Comparison of ENCODE assay signal across 13 mouse cellular contexts in genomic region chr7:28819571-28819970, GRCm38 (mm10). TPM values are rescaled to one million over a fixed set of nuclear protein-coding genes. Genes with fewer than 3 reads are reported as not detected.
A peak's percentile ranks its signal among the peaks of the same experiment; 100 is the strongest.
DNase-seq lines count a peak whose midpoint lies in the region; ATAC-seq and TF ChIP-seq lines count a peak whose summit lies in the region.
"Had no signal": no experiment of that assay in that cellular context is flagged by ENCODE, and none has a peak within 500 bp of the region (broad histone marks: within the 10 kb centered on the region; RNA-seq: fewer than 3 reads in every experiment).

No protein-coding gene starts in this region.

- no peaks in the 10 kb centered on the region for H3K9me3 ChIP-seq in heart, embryonic 15.5 days (replicated peaks)
- no peaks in the 10 kb centered on the region for H3K9me3 ChIP-seq in midbrain, embryonic 11.5 days (ENCODE audit: control insufficient read depth, low read length)
- no peaks in the 10 kb centered on the region for H3K9me3 ChIP-seq in midbrain, embryonic 16.5 days (replicated peaks; ENCODE audit: control insufficient read depth, low read length, poor library complexity, severe bottlenecking)

- TF ChIP-seq POLR2A in cerebellum, adult 2 months (IDR thresholded peaks at IDR 0.05; ENCODE audit: borderline replicate concordance, insufficient read depth, low read length) = no peak

- H3K9ac ChIP-seq in heart, embryonic 15.5 days = no peak overlapping the region
- no peak overlapping the region for H3K9ac ChIP-seq in midbrain, embryonic 11.5 days (ENCODE audit: low read length)
- no peak overlapping the region for H3K9ac ChIP-seq in midbrain, embryonic 16.5 days (ENCODE audit: low read depth, low read length)
- H3K9ac ChIP-seq: lung, embryonic 14.5 days had no signal

- TF ChIP-seq CTCF in cerebellum, adult 2 months (IDR thresholded peaks at IDR 0.05; ENCODE audit: borderline replicate concordance, insufficient read depth, low read depth, low read length) = no peak

- 57% methylated on average over 4 of the region's 4 CpGs for WGBS in cerebellum, adult 2 months
- 85% methylated on average over 4 of the region's 4 CpGs for WGBS in heart, embryonic 15.5 days
- 83% methylated on average over 4 of the region's 4 CpGs for WGBS in midbrain, embryonic 11.5 days
- WGBS in midbrain, embryonic 16.5 days = 80% methylated on average over 4 of the region's 4 CpGs

- peaks cover 83% of the 10 kb centered on the region for H3K36me3 ChIP-seq in heart, embryonic 15.5 days
- peaks cover 62% of the 10 kb centered on the region for H3K36me3 ChIP-seq in midbrain, embryonic 11.5 days (ENCODE audit: control insufficient read depth, insufficient read depth, low read length)
- H3K36me3 ChIP-seq in midbrain, embryonic 16.5 days (ENCODE audit: control insufficient read depth, insufficient read depth, low read length) = peaks cover 67% of the 10 kb centered on the region

- 0 out of 2 replicates have a peak overlapping the region, but pooled peaks have one; percentile 24 for H3K27ac ChIP-seq in cerebellum, adult 2 months (ENCODE audit: insufficient read depth, low read length)
- H3K27ac ChIP-seq in heart, embryonic 15.5 days = peak overlapping the region; percentile 59; the same call in 1 of the 2 replicates
- H3K27ac ChIP-seq in midbrain, embryonic 11.5 days (ENCODE audit: low read depth, low read length) = peak overlapping the region; percentile 71; the same call in 1 of the 2 replicates
- H3K27ac ChIP-seq in midbrain, embryonic 16.5 days (ENCODE audit: low read length) = no peak overlapping the region

- no peak for DNase-seq in cerebellum, adult 2 months
- no peak for DNase-seq in cerebellum, adult 11 months
- no peak for DNase-seq in heart, adult 9 months (ENCODE audit: low spot score in 2 of 2)
- DNase-seq in midbrain, embryonic 11.5 days (ENCODE audit: low spot score, missing footprints) = peak; percentile 87
- DNase-seq in urinary bladder, postnatal 25 days (ENCODE audit: low spot score) = no peak
- no peak for DNase-seq in urinary bladder, postnatal 14 days (ENCODE audit: low spot score)
- DNase-seq: adrenal gland, adult 8-10 months; cerebellum, postnatal 14 days; lung, embryonic 14.5 days; right cerebral cortex, postnatal 4 days; thymus, postnatal 4 days had no signal

- no peaks in the 10 kb centered on the region for H3K27me3 ChIP-seq in cerebellum, adult 2 months (ENCODE audit: control insufficient read depth, insufficient read depth, low read length)
- no peaks in the 10 kb centered on the region for H3K27me3 ChIP-seq in heart, embryonic 15.5 days
- no peaks in the 10 kb centered on the region for H3K27me3 ChIP-seq in midbrain, embryonic 11.5 days (ENCODE audit: control insufficient read depth, insufficient read depth, low read length)
- H3K27me3 ChIP-seq in midbrain, embryonic 16.5 days (ENCODE audit: control insufficient read depth, insufficient read depth, low read depth, low read length) = no peaks in the 10 kb centered on the region

- H3K4me2 ChIP-seq in heart, embryonic 15.5 days = no peak overlapping the region
- H3K4me2 ChIP-seq in midbrain, embryonic 11.5 days = no peak overlapping the region
- H3K4me2 ChIP-seq in midbrain, embryonic 16.5 days (ENCODE audit: low read length) = no peak overlapping the region
- H3K4me2 ChIP-seq: lung, embryonic 14.5 days had no signal

- H3K4me1 ChIP-seq in cerebellum, adult 2 months (ENCODE audit: control insufficient read depth, insufficient read depth, low read length) = peaks cover 42% of the 10 kb centered on the region
- H3K4me1 ChIP-seq in heart, embryonic 15.5 days (replicated peaks) = peaks cover 77% of the 10 kb centered on the region
- peaks cover 37% of the 10 kb centered on the region for H3K4me1 ChIP-seq in midbrain, embryonic 11.5 days (ENCODE audit: control insufficient read depth, insufficient read depth, low read length)
- peaks cover 4% of the 10 kb centered on the region for H3K4me1 ChIP-seq in midbrain, embryonic 16.5 days (ENCODE audit: control insufficient read depth, insufficient read depth, low read length)

- ATAC-seq in heart, embryonic 15.5 days (replicated peaks; ENCODE audit: insufficient number of reproducible peaks, insufficient read depth, low FRiP score, low read depth) = no peak
- no peak for ATAC-seq in midbrain, embryonic 11.5 days (ENCODE audit: low FRiP score)
- ATAC-seq in midbrain, embryonic 16.5 days = no peak

- H3K4me3 ChIP-seq in cerebellum, adult 2 months (replicated peaks; ENCODE audit: insufficient read depth, low read depth, low read length) = no peak overlapping the region
- H3K4me3 ChIP-seq in heart, embryonic 15.5 days = no peak overlapping the region
- H3K4me3 ChIP-seq in midbrain, embryonic 11.5 days (ENCODE audit: low read depth, low read length) = no peak overlapping the region
- no peak overlapping the region for H3K4me3 ChIP-seq in midbrain, embryonic 16.5 days (ENCODE audit: low read depth, low read length)

RNA-seq across cellular contexts. Expression of gene Ech1, which starts 5.4 kb away (rescaled TPM):
- polyA plus RNA-seq in cerebellum, adult 2 months (2012; rRNA removed) = 106 and 115 TPM in 2 replicates
- polyA plus RNA-seq in heart, embryonic 15.5 days (2015; fragmentation: Nextera tagmentation; extraction: Ambion mirVana) = 224 and 234 TPM in 2 replicates
- 80.5 and 81.7 TPM in 2 replicates for polyA plus RNA-seq in midbrain, embryonic 11.5 days (2014; fragmentation: Nextera tagmentation; extraction: Ambion mirVana)
- polyA plus RNA-seq in midbrain, embryonic 16.5 days (2015; fragmentation: Nextera tagmentation; extraction: Ambion mirVana) = 86.6 and 96.4 TPM in 2 replicates

RNA-seq across cellular contexts. Expression of gene Hnrnpl, which starts 11.2 kb away (rescaled TPM):
- polyA plus RNA-seq in cerebellum, adult 2 months (2012; rRNA removed) = 366 and 379 TPM in 2 replicates
- polyA plus RNA-seq in heart, embryonic 15.5 days (2015; fragmentation: Nextera tagmentation; extraction: Ambion mirVana) = 152 and 158 TPM in 2 replicates
- 331 and 342 TPM in 2 replicates for polyA plus RNA-seq in midbrain, embryonic 11.5 days (2014; fragmentation: Nextera tagmentation; extraction: Ambion mirVana)
- polyA plus RNA-seq in midbrain, embryonic 16.5 days (2015; fragmentation: Nextera tagmentation; extraction: Ambion mirVana) = 134 and 152 TPM in 2 replicates

RNA-seq across cellular contexts. Expression of gene Lgals4, which starts 14.1 kb away (rescaled TPM):
- polyA plus RNA-seq in cerebellum, adult 2 months (2012; rRNA removed) = 6.9 and 8.3 TPM in 2 replicates
- polyA plus RNA-seq in heart, embryonic 15.5 days (2015; fragmentation: Nextera tagmentation; extraction: Ambion mirVana) = 8.2 and 9.1 TPM in 2 replicates
- polyA plus RNA-seq in midbrain, embryonic 11.5 days (2014; fragmentation: Nextera tagmentation; extraction: Ambion mirVana) = 1.3 and 1.7 TPM in 2 replicates
- polyA plus RNA-seq in midbrain, embryonic 16.5 days (2015; fragmentation: Nextera tagmentation; extraction: Ambion mirVana) = 5.7 and 5.9 TPM in 2 replicates

RNA-seq across cellular contexts. Expression of gene Rinl, which starts 30.8 kb away (rescaled TPM):
- polyA plus RNA-seq in cerebellum, adult 2 months (2012; rRNA removed) = 3.0 and 3.1 TPM in 2 replicates
- 2.8 and 7.3 TPM in 2 replicates for polyA plus RNA-seq in heart, embryonic 15.5 days (2015; fragmentation: Nextera tagmentation; extraction: Ambion mirVana)
- polyA plus RNA-seq in midbrain, embryonic 11.5 days (2014; fragmentation: Nextera tagmentation; extraction: Ambion mirVana) = 1.9 and 2.5 TPM in 2 replicates
- polyA plus RNA-seq in midbrain, embryonic 16.5 days (2015; fragmentation: Nextera tagmentation; extraction: Ambion mirVana) = 2.2 and 2.9 TPM in 2 replicates

RNA-seq across cellular contexts. Expression of gene Lgals7, which starts 44.1 kb away (rescaled TPM):
- 0.16 TPM in 1 of 2 replicates, not detected in the other for polyA plus RNA-seq in cerebellum, adult 2 months (2012; rRNA removed)
- polyA plus RNA-seq in heart, embryonic 15.5 days (2015; fragmentation: Nextera tagmentation; extraction: Ambion mirVana) = 1.7 and 2.7 TPM in 2 replicates
- 0.97 and 1.4 TPM in 2 replicates for polyA plus RNA-seq in midbrain, embryonic 11.5 days (2014; fragmentation: Nextera tagmentation; extraction: Ambion mirVana)
- 6.7 and 10.3 TPM in 2 replicates for polyA plus RNA-seq in midbrain, embryonic 16.5 days (2015; fragmentation: Nextera tagmentation; extraction: Ambion mirVana)
